Mouse (Mus musculus) layer of hippocampus, adult 11-12 months (tissue): ENCODE results near the gene Kcne4.

Experiments used
- DNase-seq: peaks from one replicate; pipeline ENCODE4 v3.0.0; 2022; ENCODE audit warnings: low spot score

The Kcne4 gene

DNA sequence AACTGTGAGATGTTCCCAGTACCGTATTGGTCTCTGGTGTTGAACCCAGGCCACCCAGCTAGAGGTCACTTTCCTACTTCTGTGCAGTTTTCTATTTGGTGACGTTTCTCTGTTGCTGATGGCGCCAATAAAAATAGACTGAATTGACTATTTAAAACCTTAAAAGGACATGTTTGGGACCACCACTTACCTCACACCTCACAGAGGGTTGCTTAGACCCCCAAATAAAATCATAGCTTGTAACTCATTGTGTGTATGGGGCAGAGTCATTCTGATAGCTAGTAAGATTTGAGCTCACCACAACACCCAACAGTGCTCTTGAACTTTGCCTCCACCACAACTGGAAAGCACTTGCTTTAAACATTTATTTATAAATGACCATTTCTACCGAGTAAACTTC is 43.0 kb downstream of the Kcne4 start:
- DNase-seq, result no peak

- no peak for DNase-seq
These were observed 43.5 kb downstream of the Kcne4 start for GRCm38 (mm10) chr1:78860056-78860455.

DNA sequence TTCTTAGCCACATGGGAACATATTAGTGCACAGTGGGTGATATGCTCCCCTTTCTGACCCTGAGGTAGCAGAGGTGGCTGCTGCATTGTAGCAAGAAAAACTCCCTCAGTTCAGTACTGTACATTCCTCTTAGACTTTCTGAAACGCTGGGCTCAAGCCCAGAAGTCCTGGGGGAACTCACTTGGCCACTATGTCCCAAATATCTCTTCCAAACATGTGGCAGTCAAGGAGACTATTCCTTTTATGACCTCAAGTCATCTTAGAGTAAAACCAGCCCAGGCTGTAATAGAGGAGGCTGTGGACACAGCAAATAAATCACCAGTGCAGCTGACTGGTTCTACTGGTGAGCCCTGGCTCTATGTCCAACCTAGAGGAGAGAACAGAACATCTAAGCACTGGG is 45.7 kb downstream of the Kcne4 start:
- no peak for DNase-seq

DNA sequence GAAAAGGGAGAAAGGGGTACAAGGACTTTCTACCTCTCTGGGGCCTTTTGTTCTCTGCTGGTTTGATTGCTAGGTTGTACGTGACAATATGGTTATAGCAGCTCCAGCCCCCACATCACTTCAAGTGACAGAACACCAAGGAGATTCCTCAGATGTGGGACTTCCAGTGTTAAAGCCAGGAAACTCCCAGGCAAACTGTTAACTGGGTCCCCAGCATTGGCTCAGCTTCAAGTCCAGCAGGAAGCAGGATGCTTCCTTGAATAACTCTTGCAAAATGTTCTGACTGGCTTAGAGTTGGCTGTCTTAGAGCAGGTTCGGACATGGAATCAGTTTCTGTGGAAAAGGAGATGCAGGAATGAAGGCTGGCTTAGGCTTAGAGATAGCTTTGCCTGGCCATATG is 47.3 kb downstream of the Kcne4 start:
- no peak for DNase-seq

DNA sequence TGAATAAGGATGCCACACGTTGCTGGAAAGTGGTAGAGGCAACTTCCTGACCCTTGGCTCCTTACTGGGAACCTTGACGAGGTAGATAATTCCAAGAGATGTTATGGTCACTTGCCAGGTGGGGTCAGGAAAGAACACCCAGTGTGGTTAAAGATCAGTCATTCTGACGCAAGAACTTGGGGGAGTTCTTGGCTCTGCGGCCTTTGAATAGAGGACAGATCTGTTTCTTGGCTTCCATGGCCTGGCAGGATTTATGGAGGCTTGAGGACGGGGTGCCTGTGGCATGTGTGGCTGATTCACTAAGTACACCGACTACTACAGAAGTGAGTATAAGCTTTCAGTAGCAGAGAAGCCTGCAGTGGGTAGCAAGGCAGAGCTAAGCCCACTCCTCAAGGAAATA is 47.8 kb downstream of the Kcne4 start:
- DNase-seq, result no peak

DNA sequence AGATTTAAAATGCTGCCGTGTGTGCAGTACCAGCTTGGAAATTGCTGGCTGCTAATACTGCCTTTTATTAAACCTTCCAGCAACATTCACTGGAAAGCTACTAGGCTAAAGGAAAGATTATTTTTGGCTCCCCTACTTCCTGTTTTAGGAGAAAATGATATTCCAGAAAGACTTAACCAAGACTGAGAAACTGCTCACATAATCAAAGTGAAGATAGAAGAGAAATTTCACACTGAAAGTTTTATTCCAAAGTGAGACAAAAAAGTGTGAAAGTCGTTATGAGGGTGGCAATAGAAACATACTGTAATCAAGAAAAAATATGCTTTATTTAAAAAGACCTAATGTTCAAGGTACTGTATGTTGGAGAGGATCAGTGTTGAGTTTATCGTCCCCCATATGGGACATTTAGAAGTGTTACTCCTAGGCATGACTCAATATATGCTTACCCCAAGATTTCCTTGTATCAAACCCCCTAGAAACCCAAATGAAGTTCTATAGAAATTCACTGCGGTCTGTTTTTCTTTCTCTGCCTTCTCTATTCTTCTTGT is 48.3 kb downstream of the Kcne4 start:
- no peak for DNase-seq

DNA sequence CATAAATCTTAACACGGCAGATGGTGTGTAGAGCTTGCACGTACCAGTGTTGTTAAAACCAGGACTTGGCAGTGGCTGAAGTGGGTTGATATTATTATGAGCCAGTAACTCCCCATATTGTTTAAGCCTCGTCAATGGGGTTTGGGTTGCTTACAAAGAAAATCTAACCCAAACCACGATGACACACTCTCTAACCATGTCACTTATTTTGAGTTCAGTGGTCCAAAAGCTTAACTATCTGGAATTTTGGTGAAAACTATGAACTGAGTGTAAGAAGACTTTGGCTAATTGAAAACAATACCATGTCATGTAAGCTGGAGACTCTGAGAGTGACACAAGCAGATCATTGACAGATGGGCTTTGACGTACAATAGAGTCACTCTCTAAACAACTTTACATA is 49.4 kb downstream of the Kcne4 start:
- no peak for DNase-seq

DNA sequence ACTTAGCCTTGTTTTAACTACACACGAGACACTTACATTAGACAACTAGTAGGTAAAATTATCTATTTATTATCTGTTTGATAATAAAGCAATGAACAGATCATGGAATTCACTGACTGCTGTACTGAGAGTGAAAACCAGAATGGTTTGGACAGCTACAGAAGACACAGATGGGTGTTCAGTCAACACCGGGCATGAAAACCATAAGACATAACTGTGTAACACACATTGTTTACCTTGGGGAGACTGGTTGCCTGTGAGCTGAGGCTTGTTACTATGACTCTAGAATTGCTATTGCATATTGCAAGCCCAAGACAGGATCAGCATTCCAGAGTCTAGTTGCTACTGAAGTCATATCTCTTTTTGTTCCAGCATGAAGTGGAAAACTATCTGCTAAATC is 49.9 kb downstream of the Kcne4 start:
- DNase-seq, result no peak
